Mouse (Mus musculus) ES-E14 (cell line): ENCODE measurements around the gene Mocs1. TPM values are rescaled to one million over a fixed set of nuclear protein-coding genes. Genes with fewer than 3 reads are reported as not detected.

Experiments used
- DNase-seq: peaks from one replicate; pipeline ENCODE4 v3.0.0-alpha.2; 2013; ENCODE audit warnings: low read depth, low spot score
- H3K27ac ChIP-seq: 2 replicates; pipeline ENCODE4 v1.5.1; 2012; ENCODE audit warnings: low read depth, mild to moderate bottlenecking, low read length, moderate library complexity, mixed read lengths; ENCODE audit not compliant: poor library complexity, insufficient read depth, severe bottlenecking
- H3K36me3 ChIP-seq: 2 replicates; pipeline ENCODE4 v1.6.1; 2012; ENCODE audit warnings: mild to moderate bottlenecking, low read length, moderate library complexity, mixed read lengths; ENCODE audit not compliant: control insufficient read depth, poor library complexity, insufficient read depth, severe bottlenecking
- H3K4me1 ChIP-seq, 2 experiments: fragments of 150-350 bp in 1 of 2; sonication (generic) in 1 of 2; 2 replicates each; pipeline ENCODE4 v1.6.1; 2012; ENCODE audit warnings: low read length in 2 of 2, mild to moderate bottlenecking in 1 of 2, mixed read lengths in 1 of 2; ENCODE audit not compliant: control insufficient read depth in 2 of 2, insufficient read depth in 2 of 2, poor library complexity in 1 of 2
- H3K4me3 ChIP-seq, 2 experiments: fragments of 150-350 bp in 1 of 2; sonication (generic) in 1 of 2; 2 replicates each; pipeline ENCODE4 v1.5.1; 2012; ENCODE audit warnings: low read length in 2 of 2, low read depth in 1 of 2, mild to moderate bottlenecking in 1 of 2, mixed read lengths in 1 of 2; ENCODE audit not compliant: insufficient read depth in 1 of 2, poor library complexity in 1 of 2, severe bottlenecking in 1 of 2
- H3K9ac ChIP-seq: 2 replicates; pipeline ENCODE4 v1.6.1; 2012; ENCODE audit warnings: low read depth, mild to moderate bottlenecking, low read length, mixed read lengths; ENCODE audit not compliant: poor library complexity, insufficient read depth, severe bottlenecking
- H3K9me3 ChIP-seq: fragments of 150-350 bp; sonication (generic); 2 replicates; pipeline ENCODE4 v1.6.1; 2012; ENCODE audit warnings: low read depth, mild to moderate bottlenecking, low read length; ENCODE audit not compliant: control insufficient read depth, insufficient read depth
- CHD2 ChIP-seq: IDR thresholded peaks from 2 replicates; pipeline ENCODE4 v1.6.1; 2014; ENCODE audit warnings: mild to moderate bottlenecking, low read depth, low read length, inconsistent platforms
- HCFC1 ChIP-seq: IDR thresholded peaks from 2 replicates; pipeline ENCODE4 v1.6.1; 2012; ENCODE audit warnings: low read length, inconsistent platforms, borderline replicate concordance; ENCODE audit not compliant: insufficient read depth
- MAFK ChIP-seq: IDR thresholded peaks from 2 replicates; pipeline ENCODE4 v1.6.1; 2014; ENCODE audit warnings: mild to moderate bottlenecking, low read depth, low read length, inconsistent platforms; ENCODE audit not compliant: insufficient read depth
- ZC3H11A ChIP-seq: IDR thresholded peaks from 2 replicates; pipeline ENCODE4 v1.6.1; 2012; ENCODE audit warnings: low read depth, mild to moderate bottlenecking, inconsistent platforms, low read length, borderline replicate concordance
- ZNF384 ChIP-seq: IDR thresholded peaks from 2 replicates; pipeline ENCODE4 v1.6.1; 2012; ENCODE audit warnings: low read depth, low read length, inconsistent platforms
- in situ Hi-C, 2 experiments: fragments of 600-800 bp; cut with MboI; formaldehyde crosslinking; loops; one replicate each; pipeline ENCODE4 v1.15.1; 2025; ENCODE audit warnings: low sequenced_read_pairs in 2 of 2, inconsistent platforms in 1 of 2; ENCODE audit not compliant: unreplicated experiment in 2 of 2
- total RNA-seq: library from RNA; depleted of rRNA; stranded (reverse); fragments of 300-350 nt; gene quantifications from 2 replicates; pipeline ENCODE4 v1.2.3, GENCODE M21; 2012

The Mocs1 gene
- total RNA-seq, 1 experiment = 6.9 TPM

DNA sequence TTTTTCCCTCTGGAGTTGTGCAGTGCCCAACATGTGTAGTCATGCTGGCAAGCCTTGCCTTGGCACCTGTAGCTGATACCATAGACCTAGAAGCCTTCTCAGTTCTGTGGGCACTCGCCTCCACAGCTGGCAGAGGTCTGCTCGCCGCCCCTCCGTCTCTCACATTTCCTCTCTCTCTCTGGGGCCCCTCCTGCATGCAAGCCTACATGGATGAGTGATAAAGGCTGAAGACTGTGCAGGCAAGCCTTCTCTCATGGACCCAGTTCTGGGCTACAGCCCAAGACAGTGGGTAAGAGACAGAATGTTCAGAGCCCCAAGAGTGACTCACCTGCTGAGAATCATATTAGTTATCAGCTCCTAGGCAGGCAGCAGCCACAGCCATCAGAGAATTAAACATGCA lies 45.9 kb downstream of the Mocs1 start:
- H3K36me3 ChIP-seq = no peaks in the 10 kb centered on the region
- H3K4me1 ChIP-seq = no peaks in the 10 kb centered on the region
- in situ Hi-C loops = no loop called here
- H3K9ac ChIP-seq = no peak overlapping the region
- no peak for TF ChIP-seq MAFK
- no peak for TF ChIP-seq HCFC1
- TF ChIP-seq ZC3H11A = no peak
- TF ChIP-seq CHD2 = no peak
- no peak for TF ChIP-seq ZNF384
- no peak for DNase-seq
- H3K27ac ChIP-seq = no peak overlapping the region
- no peaks in the 10 kb centered on the region for H3K9me3 ChIP-seq
- H3K4me3 ChIP-seq = no peak overlapping the region

GRCm38 (mm10) chr17:49475174-49475573 lies 47.0 kb downstream of the Mocs1 start:
- TF ChIP-seq CHD2 = no peak
- TF ChIP-seq MAFK = no peak
- TF ChIP-seq ZC3H11A = no peak
- TF ChIP-seq HCFC1 = no peak
- no peak for TF ChIP-seq ZNF384
- Histone ChIP-seq H3K4me3 (no peak overlapping the region), H3K9me3 (no peaks in the 10 kb centered on the region), H3K4me1 (no peaks in the 10 kb centered on the region), H3K27ac (no peak overlapping the region), H3K9ac (no peak overlapping the region), H3K36me3 (no peaks in the 10 kb centered on the region)
- in situ Hi-C loops = no loop called here
- DNase-seq = no peak

GRCm38 (mm10) chr17:49477370-49477769 lies 49.2 kb downstream of the Mocs1 start:
- Histone ChIP-seq H3K4me3 (no peak overlapping the region), H3K4me1 (no peaks in the 10 kb centered on the region), H3K36me3 (no peaks in the 10 kb centered on the region), H3K9ac (no peak overlapping the region), H3K27ac (no peak overlapping the region), H3K9me3 (no peaks in the 10 kb centered on the region)
- DNase-seq = no peak
- TF ChIP-seq ZNF384 = no peak
- TF ChIP-seq HCFC1 = no peak
- TF ChIP-seq CHD2 = no peak
- TF ChIP-seq MAFK = no peak
- TF ChIP-seq ZC3H11A = no peak
- in situ Hi-C loops = no loop called here

GRCm38 (mm10) chr17:49481876-49482275 lies 53.7 kb downstream of the Mocs1 start:
- H3K9me3 ChIP-seq = no peaks in the 10 kb centered on the region
- no peak overlapping the region for H3K4me3 ChIP-seq
- no peaks in the 10 kb centered on the region for H3K4me1 ChIP-seq
- no peak for DNase-seq
- H3K9ac ChIP-seq = no peak overlapping the region
- TF ChIP-seq ZC3H11A = no peak
- no peak for TF ChIP-seq ZNF384
- no peak for TF ChIP-seq HCFC1
- TF ChIP-seq CHD2 = no peak
- TF ChIP-seq MAFK = no peak
- H3K27ac ChIP-seq = no peak overlapping the region
- in situ Hi-C loops = no loop called here
- H3K36me3 ChIP-seq = no peaks in the 10 kb centered on the region

GRCm38 (mm10) chr17:49484435-49484834 lies 56.3 kb downstream of the Mocs1 start:
- in situ Hi-C loops = no loop called here
- H3K4me3 ChIP-seq = no peak overlapping the region
- TF ChIP-seq ZC3H11A (no peak), MAFK (no peak), HCFC1 (no peak), CHD2 (no peak), ZNF384 (no peak)
- no peaks in the 10 kb centered on the region for H3K9me3 ChIP-seq
- no peaks in the 10 kb centered on the region for H3K4me1 ChIP-seq
- H3K27ac ChIP-seq = no peak overlapping the region
- H3K9ac ChIP-seq = no peak overlapping the region
- no peak for DNase-seq
- no peaks in the 10 kb centered on the region for H3K36me3 ChIP-seq
